Mouse (Mus musculus): Measurements from ENCODE around the gene Med15. TPM values are rescaled to one million over a fixed set of nuclear protein-coding genes. Genes with fewer than 3 reads are reported as not detected.

Med15 gene
- polyA plus RNA-seq, 1 experiment: 194 TPM

- no peak overlapping the region for H3K27ac ChIP-seq (ENCODE audit: insufficient read depth, low read depth, low read length)
- H3K36me3 ChIP-seq (ENCODE audit: control insufficient read depth, insufficient read depth, low read length): no peaks in the 10 kb centered on the region
- no peak for TF ChIP-seq POLR2A (IDR thresholded peaks at IDR 0.05; ENCODE audit: low read depth, low read length)
- no peak for TF ChIP-seq CTCF (IDR thresholded peaks at IDR 0.05; ENCODE audit: extremely low read depth, insufficient read length, insufficient replicate concordance, low read depth, low read length)
- 70% methylated on average over 1 of the region's 1 CpGs for WGBS
- H3K27me3 ChIP-seq (ENCODE audit: control insufficient read depth, insufficient read depth, low read length): no peaks in the 10 kb centered on the region
- H3K4me1 ChIP-seq (ENCODE audit: control insufficient read depth, insufficient read depth, insufficient read length, low read length): peaks cover 20% of the 10 kb centered on the region
- no peak overlapping the region for H3K4me3 ChIP-seq (ENCODE audit: low read depth, low read length)
Measured at GRCm38 (mm10) chr16:17761074-17761473, 28.4 kb upstream of the Med15 start.

- WGBS: 48% methylated on average over 8 of the region's 8 CpGs
- H3K36me3 ChIP-seq (ENCODE audit: control insufficient read depth, insufficient read depth, low read length): no peaks in the 10 kb centered on the region
- peak; percentile 87 for TF ChIP-seq CTCF (IDR thresholded peaks at IDR 0.05; ENCODE audit: extremely low read depth, insufficient read length, insufficient replicate concordance, low read depth, low read length)
- TF ChIP-seq POLR2A (IDR thresholded peaks at IDR 0.05; ENCODE audit: low read depth, low read length): no peak
- peaks cover 20% of the 10 kb centered on the region for H3K4me1 ChIP-seq (ENCODE audit: control insufficient read depth, insufficient read depth, insufficient read length, low read length)
- H3K27ac ChIP-seq (ENCODE audit: insufficient read depth, low read depth, low read length): no peak overlapping the region
- H3K4me3 ChIP-seq (ENCODE audit: low read depth, low read length): no peak overlapping the region
- H3K27me3 ChIP-seq (ENCODE audit: control insufficient read depth, insufficient read depth, low read length): no peaks in the 10 kb centered on the region
Measured at GRCm38 (mm10) chr16:17760657-17761056, 28.0 kb upstream of the Med15 start.

GRCm38 (mm10) chr16:17759813-17760321 lies 27.2 kb upstream of the Med15 start:
- WGBS: 2% methylated on average over 54 of the region's 54 CpGs
- no peak for TF ChIP-seq POLR2A (IDR thresholded peaks at IDR 0.05; ENCODE audit: low read depth, low read length)
- no peak for TF ChIP-seq CTCF (IDR thresholded peaks at IDR 0.05; ENCODE audit: extremely low read depth, insufficient read length, insufficient replicate concordance, low read depth, low read length)

GRCm38 (mm10) chr16:17759344-17759773 lies 26.7 kb upstream of the Med15 start, which contains the start of gene Klhl22:
TSS of gene Klhl22 (plus strand) at chr16:17759618.
- Histone ChIP-seq H3K4me3 (ENCODE audit: low read depth, low read length) (peak within 1 kb of the TSS; percentile 77), H3K36me3 (ENCODE audit: control insufficient read depth, insufficient read depth, low read length) (no peaks in the 10 kb centered on the region), H3K27me3 (ENCODE audit: control insufficient read depth, insufficient read depth, low read length) (no peaks in the 10 kb centered on the region), H3K27ac (ENCODE audit: insufficient read depth, low read depth, low read length) (peak within 1 kb of the TSS; percentile 100), H3K4me1 (ENCODE audit: control insufficient read depth, insufficient read depth, insufficient read length, low read length) (peaks cover 19% of the 10 kb centered on the region)
- peak; percentile 85; the same call in 1 of the 2 replicates for TF ChIP-seq POLR2A (IDR thresholded peaks at IDR 0.05; ENCODE audit: low read depth, low read length)
- TF ChIP-seq CTCF (IDR thresholded peaks at IDR 0.05; ENCODE audit: extremely low read depth, insufficient read length, insufficient replicate concordance, low read depth, low read length): no peak
- 1% methylated on average over 28 of the region's 28 CpGs for WGBS

More at GRCm38 (mm10) chr16:17759813-17760321, 27.2 kb upstream of the Med15 start:
- Histone ChIP-seq H3K4me3 (ENCODE audit: low read depth, low read length) (peak overlapping the region; percentile 77), H3K4me1 (ENCODE audit: control insufficient read depth, insufficient read depth, insufficient read length, low read length) (peaks cover 20% of the 10 kb centered on the region), H3K27ac (ENCODE audit: insufficient read depth, low read depth, low read length) (peak overlapping the region; percentile 23; the same call in 1 of the 2 replicates), H3K36me3 (ENCODE audit: control insufficient read depth, insufficient read depth, low read length) (no peaks in the 10 kb centered on the region), H3K27me3 (ENCODE audit: control insufficient read depth, insufficient read depth, low read length) (no peaks in the 10 kb centered on the region)

GRCm38 (mm10) chr16:17758902-17759301 lies 26.2 kb upstream of the Med15 start:
- peaks cover 16% of the 10 kb centered on the region; the same call in 1 of the 2 replicates for H3K4me1 ChIP-seq (ENCODE audit: control insufficient read depth, insufficient read depth, insufficient read length, low read length)
- H3K4me3 ChIP-seq (ENCODE audit: low read depth, low read length): peak overlapping the region; percentile 77
- no peaks in the 10 kb centered on the region for H3K36me3 ChIP-seq (ENCODE audit: control insufficient read depth, insufficient read depth, low read length)
- H3K27me3 ChIP-seq (ENCODE audit: control insufficient read depth, insufficient read depth, low read length): no peaks in the 10 kb centered on the region
- peak overlapping the region; percentile 100 for H3K27ac ChIP-seq (ENCODE audit: insufficient read depth, low read depth, low read length)
- no peak for TF ChIP-seq CTCF (IDR thresholded peaks at IDR 0.05; ENCODE audit: extremely low read depth, insufficient read length, insufficient replicate concordance, low read depth, low read length)
- no peak for TF ChIP-seq POLR2A (IDR thresholded peaks at IDR 0.05; ENCODE audit: low read depth, low read length)
- 9% methylated on average over 9 of the region's 9 CpGs for WGBS

GRCm38 (mm10) chr16:17757756-17758155 lies 25.1 kb upstream of the Med15 start:
- Histone ChIP-seq H3K27me3 (ENCODE audit: control insufficient read depth, insufficient read depth, low read length) (no peaks in the 10 kb centered on the region), H3K36me3 (ENCODE audit: control insufficient read depth, insufficient read depth, low read length) (no peaks in the 10 kb centered on the region), H3K4me3 (ENCODE audit: low read depth, low read length) (no peak overlapping the region), H3K27ac (ENCODE audit: insufficient read depth, low read depth, low read length) (no peak overlapping the region), H3K4me1 (ENCODE audit: control insufficient read depth, insufficient read depth, insufficient read length, low read length) (peaks cover 13% of the 10 kb centered on the region; the same call in 1 of the 2 replicates)
- 94% methylated on average over 1 of the region's 1 CpGs for WGBS
- TF ChIP-seq CTCF (IDR thresholded peaks at IDR 0.05; ENCODE audit: extremely low read depth, insufficient read length, insufficient replicate concordance, low read depth, low read length) (no peak), POLR2A (IDR thresholded peaks at IDR 0.05; ENCODE audit: low read depth, low read length) (no peak)

- no peak for TF ChIP-seq POLR2A (IDR thresholded peaks at IDR 0.05; ENCODE audit: low read depth, low read length)
- no peak for TF ChIP-seq CTCF (IDR thresholded peaks at IDR 0.05; ENCODE audit: extremely low read depth, insufficient read length, insufficient replicate concordance, low read depth, low read length)
Measured at GRCm38 (mm10) chr16:17753686-17754085, 21.0 kb upstream of the Med15 start.

More at GRCm38 (mm10) chr16:17753686-17754085, 21.0 kb upstream of the Med15 start:
- H3K27ac ChIP-seq (ENCODE audit: insufficient read depth, low read depth, low read length): no peak overlapping the region
- H3K36me3 ChIP-seq (ENCODE audit: control insufficient read depth, insufficient read depth, low read length): no peaks in the 10 kb centered on the region
- 54% methylated on average over 1 of the region's 1 CpGs for WGBS
- H3K4me1 ChIP-seq (ENCODE audit: control insufficient read depth, insufficient read depth, insufficient read length, low read length): peaks cover 7% of the 10 kb centered on the region; the same call in 1 of the 2 replicates
- H3K27me3 ChIP-seq (ENCODE audit: control insufficient read depth, insufficient read depth, low read length): no peaks in the 10 kb centered on the region
- H3K4me3 ChIP-seq (ENCODE audit: low read depth, low read length): no peak overlapping the region
